Mouse (Mus musculus): Measurements from ENCODE around the gene Itch. TPM values are rescaled to one million over a fixed set of nuclear protein-coding genes. Genes with fewer than 3 reads are reported as not detected.
A peak's percentile ranks its signal among the peaks of the same experiment; 100 is the strongest.

Itch gene
- polyA plus RNA-seq, 1 experiment from 2014 or later = 55.6 TPM

DNA sequence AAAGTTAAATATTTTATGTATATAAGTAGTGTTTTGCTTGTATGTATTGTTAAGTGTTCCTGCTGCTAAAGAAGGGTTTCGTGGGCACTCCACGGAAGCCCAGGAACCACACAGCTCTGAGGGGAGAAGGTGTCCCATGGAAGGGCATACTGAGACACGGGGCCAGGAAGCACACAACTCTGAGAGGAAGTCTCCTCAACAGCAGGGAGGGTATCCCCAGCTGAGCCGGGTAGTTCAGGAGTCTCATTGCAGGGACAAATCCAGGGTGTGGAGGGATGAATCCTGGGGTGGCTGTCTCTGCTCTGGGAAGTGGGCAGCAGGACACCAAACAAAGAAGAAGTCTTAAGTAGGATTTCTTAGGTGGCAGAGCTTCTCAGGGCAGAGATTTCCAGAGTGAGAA, 104.0 kb downstream of the Itch start:
- Histone ChIP-seq H3K9ac (ENCODE audit: low read length) (peak overlapping the region; percentile 87), H3K4me3 (ENCODE audit: low read length) (peak overlapping the region; percentile 60), H3K27me3 (ENCODE audit: control insufficient read depth, insufficient read depth, low read depth, low read length) (no peaks in the 10 kb centered on the region), H3K36me3 (ENCODE audit: control insufficient read depth, insufficient read depth, low read length) (no peaks in the 10 kb centered on the region), H3K27ac (ENCODE audit: low read length) (peak overlapping the region; percentile 82; the same call in 1 of the 2 replicates), H3K9me3 (ENCODE audit: control insufficient read depth, low read length) (no peaks in the 10 kb centered on the region), H3K4me1 (replicated peaks; ENCODE audit: control insufficient read depth, insufficient read depth, low read length) (peaks cover 12% of the 10 kb centered on the region), H3K4me2 (ENCODE audit: low read depth, low read length) (peak overlapping the region; percentile 66)
- ATAC-seq (ENCODE audit: low read depth) = no peak
- WGBS = 11% methylated on average over 4 of the region's 4 CpGs

DNA sequence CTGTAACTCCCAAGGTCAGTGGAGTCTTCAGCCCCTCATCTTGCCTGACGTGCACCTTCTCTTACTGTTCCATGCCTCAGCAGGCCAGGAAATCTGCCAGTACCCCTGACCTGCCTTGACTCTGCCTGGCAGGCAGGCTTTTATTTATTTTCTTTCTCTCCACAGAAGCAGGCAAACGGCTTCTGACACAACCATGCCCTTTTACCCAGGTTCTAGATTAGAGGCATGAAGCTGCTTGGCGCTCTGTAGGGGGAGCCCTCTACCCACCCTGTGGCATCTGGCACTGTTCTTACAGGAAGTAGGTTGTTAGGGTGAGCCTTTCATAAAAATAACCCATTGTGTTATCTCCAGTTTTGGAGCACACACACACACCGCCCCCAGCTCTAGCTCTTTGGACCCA, 107.6 kb downstream of the Itch start:
- H3K36me3 ChIP-seq (ENCODE audit: control insufficient read depth, insufficient read depth, low read length) = peaks cover 19% of the 10 kb centered on the region
- no peak overlapping the region for H3K27ac ChIP-seq (ENCODE audit: low read length)
- 69% methylated on average over 4 of the region's 4 CpGs for WGBS
- no peaks in the 10 kb centered on the region for H3K27me3 ChIP-seq (ENCODE audit: control insufficient read depth, insufficient read depth, low read depth, low read length)
- peaks cover 8% of the 10 kb centered on the region for H3K4me1 ChIP-seq (replicated peaks; ENCODE audit: control insufficient read depth, insufficient read depth, low read length)
- H3K4me2 ChIP-seq (ENCODE audit: low read depth, low read length) = no peak overlapping the region
- H3K9ac ChIP-seq (ENCODE audit: low read length) = no peak overlapping the region
- H3K9me3 ChIP-seq (ENCODE audit: control insufficient read depth, low read length) = no peaks in the 10 kb centered on the region
- ATAC-seq (ENCODE audit: low read depth) = no peak
- no peak overlapping the region for H3K4me3 ChIP-seq (ENCODE audit: low read length)

DNA sequence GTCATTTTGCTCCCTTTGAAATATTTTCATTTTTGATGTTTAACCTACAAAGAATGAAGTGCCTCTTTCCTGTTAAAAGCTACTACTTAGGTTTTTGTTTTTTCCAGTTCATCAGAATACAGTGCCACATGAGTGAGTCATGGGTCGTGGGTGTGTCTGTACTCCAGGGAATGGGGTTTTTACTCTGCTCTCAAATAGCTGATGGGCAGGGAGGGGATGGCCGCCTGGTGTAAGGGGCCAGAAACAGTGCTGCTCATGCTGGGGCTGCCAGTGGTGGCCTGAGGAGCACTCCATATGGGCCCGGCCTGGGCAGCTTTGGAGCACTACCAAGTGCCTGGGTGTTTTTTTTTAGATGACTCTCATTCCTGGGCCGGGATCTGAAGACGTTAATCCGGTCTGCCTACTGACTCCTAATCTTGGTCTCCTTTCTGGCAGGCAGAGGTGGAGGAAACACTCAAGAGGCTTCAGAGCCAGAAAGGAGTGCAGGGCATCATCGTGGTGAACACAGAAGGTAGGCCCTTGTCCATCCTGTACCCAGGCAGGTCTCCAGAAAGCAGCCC, 109.1 kb downstream of the Itch start:
- Histone ChIP-seq H3K4me3 (ENCODE audit: low read length) (no peak overlapping the region), H3K9ac (ENCODE audit: low read length) (no peak overlapping the region), H3K27me3 (ENCODE audit: control insufficient read depth, insufficient read depth, low read depth, low read length) (no peaks in the 10 kb centered on the region), H3K36me3 (ENCODE audit: control insufficient read depth, insufficient read depth, low read length) (peaks cover 27% of the 10 kb centered on the region), H3K27ac (ENCODE audit: low read length) (no peak overlapping the region), H3K4me1 (replicated peaks; ENCODE audit: control insufficient read depth, insufficient read depth, low read length) (peaks cover 6% of the 10 kb centered on the region), H3K9me3 (ENCODE audit: control insufficient read depth, low read length) (no peaks in the 10 kb centered on the region), H3K4me2 (ENCODE audit: low read depth, low read length) (no peak overlapping the region)
- ATAC-seq (ENCODE audit: low read depth) = no peak
- 80% methylated on average over 7 of the region's 7 CpGs for WGBS

DNA sequence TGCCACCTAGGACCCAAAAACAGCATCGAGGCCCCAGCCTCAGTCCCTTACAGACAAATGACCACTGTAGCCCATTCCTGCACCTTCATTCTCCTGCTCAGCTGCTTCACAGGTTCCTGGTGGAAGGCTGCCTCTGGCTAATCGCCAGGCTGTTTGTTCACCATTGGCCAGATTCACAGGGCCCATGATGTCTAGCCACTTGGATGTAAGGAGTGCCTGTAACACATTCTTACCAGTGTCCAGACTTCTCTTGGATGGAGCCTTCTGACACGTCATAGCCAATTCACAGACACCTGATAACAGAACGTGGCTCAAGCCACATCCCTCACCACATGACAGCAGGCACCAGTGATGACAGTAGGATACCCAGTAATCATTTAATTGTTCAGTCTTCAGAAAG, 112.9 kb downstream of the Itch start:
- Histone ChIP-seq H3K4me2 (ENCODE audit: low read depth, low read length) (no peak overlapping the region), H3K9me3 (ENCODE audit: control insufficient read depth, low read length) (no peaks in the 10 kb centered on the region), H3K9ac (ENCODE audit: low read length) (no peak overlapping the region), H3K4me3 (ENCODE audit: low read length) (no peak overlapping the region), H3K4me1 (replicated peaks; ENCODE audit: control insufficient read depth, insufficient read depth, low read length) (no peaks in the 10 kb centered on the region), H3K27ac (ENCODE audit: low read length) (no peak overlapping the region), H3K27me3 (ENCODE audit: control insufficient read depth, insufficient read depth, low read depth, low read length) (no peaks in the 10 kb centered on the region), H3K36me3 (ENCODE audit: control insufficient read depth, insufficient read depth, low read length) (peaks cover 62% of the 10 kb centered on the region)
- no peak for ATAC-seq (ENCODE audit: low read depth)
- 74% methylated on average over 4 of the region's 4 CpGs for WGBS

DNA sequence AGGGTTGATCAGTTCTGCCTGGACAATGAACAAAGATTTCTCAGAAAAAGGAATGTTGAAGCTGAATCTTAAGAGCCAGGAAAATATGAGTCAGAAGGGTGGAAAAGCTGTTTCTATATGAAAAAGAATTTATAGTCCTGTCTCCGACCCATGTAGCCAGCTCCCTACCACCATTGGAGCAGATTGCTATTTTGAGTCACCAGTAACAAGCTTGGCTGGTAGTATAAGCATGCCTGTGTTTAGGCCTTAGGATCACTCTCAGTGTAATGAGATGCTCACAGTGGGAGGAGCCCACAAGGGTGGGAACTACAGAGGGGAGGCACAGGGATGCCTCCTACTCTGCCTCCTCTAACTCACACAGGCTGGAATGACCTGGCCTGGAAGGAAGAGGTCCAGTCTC, 114.9 kb downstream of the Itch start:
- Histone ChIP-seq H3K9me3 (ENCODE audit: control insufficient read depth, low read length) (no peaks in the 10 kb centered on the region), H3K27ac (ENCODE audit: low read length) (no peak overlapping the region), H3K4me1 (replicated peaks; ENCODE audit: control insufficient read depth, insufficient read depth, low read length) (no peaks in the 10 kb centered on the region), H3K4me2 (ENCODE audit: low read depth, low read length) (no peak overlapping the region), H3K27me3 (ENCODE audit: control insufficient read depth, insufficient read depth, low read depth, low read length) (no peaks in the 10 kb centered on the region), H3K9ac (ENCODE audit: low read length) (no peak overlapping the region), H3K36me3 (ENCODE audit: control insufficient read depth, insufficient read depth, low read length) (peaks cover 68% of the 10 kb centered on the region), H3K4me3 (ENCODE audit: low read length) (no peak overlapping the region)
- no peak for ATAC-seq (ENCODE audit: low read depth)
- 93% methylated on average over 1 of the region's 1 CpGs for WGBS

DNA sequence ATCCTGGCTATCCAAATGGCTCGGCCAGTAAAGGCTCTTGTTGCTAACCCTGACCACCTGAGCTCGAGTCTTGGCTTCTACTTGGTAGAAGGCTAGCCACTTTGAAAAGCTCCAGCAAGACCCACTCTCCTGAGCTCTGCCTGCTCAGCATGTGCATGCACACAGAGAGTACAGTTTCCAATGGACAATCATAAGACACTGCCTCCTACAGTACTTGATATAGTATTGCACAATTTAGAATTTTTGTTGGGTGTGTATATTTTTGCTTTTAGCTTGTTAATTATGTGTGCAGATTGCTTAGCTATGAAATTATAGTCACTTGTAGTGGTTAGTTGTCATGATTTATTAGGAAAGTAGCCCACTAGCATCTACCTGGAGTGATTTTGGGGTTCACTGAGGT, 115.4 kb downstream of the Itch start:
- Histone ChIP-seq H3K27me3 (ENCODE audit: control insufficient read depth, insufficient read depth, low read depth, low read length) (no peaks in the 10 kb centered on the region), H3K27ac (ENCODE audit: low read length) (no peak overlapping the region), H3K4me1 (replicated peaks; ENCODE audit: control insufficient read depth, insufficient read depth, low read length) (no peaks in the 10 kb centered on the region), H3K9me3 (ENCODE audit: control insufficient read depth, low read length) (no peaks in the 10 kb centered on the region), H3K4me3 (ENCODE audit: low read length) (no peak overlapping the region), H3K4me2 (ENCODE audit: low read depth, low read length) (no peak overlapping the region), H3K9ac (ENCODE audit: low read length) (no peak overlapping the region), H3K36me3 (ENCODE audit: control insufficient read depth, insufficient read depth, low read length) (peaks cover 64% of the 10 kb centered on the region)
- ATAC-seq (ENCODE audit: low read depth) = no peak
- WGBS = 88% methylated on average over 2 of the region's 2 CpGs

DNA sequence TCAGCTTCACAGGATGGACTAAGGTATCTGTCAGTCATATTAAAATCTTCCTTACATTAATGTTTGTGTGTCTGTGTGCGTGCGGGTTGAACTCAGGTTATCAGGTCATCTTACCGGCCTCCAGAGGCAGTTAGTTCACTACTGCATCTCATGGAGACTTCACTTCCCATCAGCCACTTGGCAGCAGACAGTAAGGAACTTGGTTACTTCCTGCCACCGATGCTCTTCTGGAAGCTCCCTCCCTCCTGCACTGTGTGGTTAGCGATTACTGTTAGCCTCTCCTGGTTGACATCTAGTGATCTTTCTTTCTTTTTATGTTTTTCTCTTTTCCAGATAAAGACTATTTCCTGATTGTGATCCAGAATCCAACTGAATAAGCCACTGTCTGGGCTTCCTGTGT, 116.3 kb downstream of the Itch start:
- no peak overlapping the region for H3K27ac ChIP-seq (ENCODE audit: low read length)
- peaks cover 58% of the 10 kb centered on the region for H3K36me3 ChIP-seq (ENCODE audit: control insufficient read depth, insufficient read depth, low read length)
- no peak overlapping the region for H3K9ac ChIP-seq (ENCODE audit: low read length)
- no peak overlapping the region for H3K4me2 ChIP-seq (ENCODE audit: low read depth, low read length)
- no peak overlapping the region for H3K4me3 ChIP-seq (ENCODE audit: low read length)
- H3K27me3 ChIP-seq (ENCODE audit: control insufficient read depth, insufficient read depth, low read depth, low read length) = no peaks in the 10 kb centered on the region
- no peaks in the 10 kb centered on the region for H3K9me3 ChIP-seq (ENCODE audit: control insufficient read depth, low read length)
- ATAC-seq (ENCODE audit: low read depth) = no peak
- H3K4me1 ChIP-seq (replicated peaks; ENCODE audit: control insufficient read depth, insufficient read depth, low read length) = no peaks in the 10 kb centered on the region
- WGBS = 87% methylated on average over 5 of the region's 5 CpGs

DNA sequence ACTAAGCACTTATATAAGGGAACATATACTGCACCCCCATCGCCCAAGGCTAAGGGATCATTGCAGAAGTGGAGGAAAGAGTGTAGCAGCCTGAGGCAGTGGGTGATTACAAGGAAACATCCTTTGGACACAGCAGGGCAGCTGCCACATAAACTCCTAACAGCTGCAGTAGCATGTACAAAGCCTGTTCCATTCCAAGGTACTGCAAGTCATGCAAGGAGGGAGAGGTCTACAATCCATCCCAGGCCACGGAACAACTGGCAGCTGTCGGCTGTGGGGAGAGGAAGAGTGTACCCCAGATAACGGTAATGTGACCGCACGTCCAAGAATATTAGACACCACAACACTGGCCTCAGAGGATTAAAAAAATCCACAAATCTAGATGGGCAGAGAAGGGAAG, 132.2 kb downstream of the Itch start:
- no peak for ATAC-seq (ENCODE audit: low read depth)
- Histone ChIP-seq H3K9ac (ENCODE audit: low read length) (no peak overlapping the region), H3K4me3 (ENCODE audit: low read length) (no peak overlapping the region), H3K4me1 (replicated peaks; ENCODE audit: control insufficient read depth, insufficient read depth, low read length) (no peaks in the 10 kb centered on the region), H3K27ac (ENCODE audit: low read length) (no peak overlapping the region), H3K4me2 (ENCODE audit: low read depth, low read length) (no peak overlapping the region), H3K9me3 (ENCODE audit: control insufficient read depth, low read length) (no peaks in the 10 kb centered on the region), H3K27me3 (ENCODE audit: control insufficient read depth, insufficient read depth, low read depth, low read length) (no peaks in the 10 kb centered on the region), H3K36me3 (ENCODE audit: control insufficient read depth, insufficient read depth, low read length) (no peaks in the 10 kb centered on the region)
- WGBS = 86% methylated on average over 6 of the region's 6 CpGs

DNA sequence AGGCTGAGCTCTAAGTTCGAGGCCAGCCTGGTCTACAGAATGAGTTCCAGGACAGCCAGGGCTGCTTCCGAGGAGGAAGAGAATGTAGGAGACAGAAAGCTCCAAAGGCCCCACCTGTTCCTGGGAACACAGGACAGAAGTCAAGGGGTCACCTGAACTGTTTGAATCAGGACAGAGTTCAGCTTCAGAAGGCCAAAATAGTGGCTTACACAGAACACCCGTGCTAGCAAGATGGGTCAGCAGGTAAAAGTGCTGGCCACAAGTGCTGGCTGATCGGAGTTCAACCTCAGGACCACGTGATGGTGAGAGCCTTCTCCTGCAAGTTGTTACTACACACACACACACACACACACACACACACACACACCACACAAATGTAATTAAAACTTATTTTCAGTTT, 133.6 kb downstream of the Itch start:
- H3K4me1 ChIP-seq (replicated peaks; ENCODE audit: control insufficient read depth, insufficient read depth, low read length) = no peaks in the 10 kb centered on the region
- H3K4me2 ChIP-seq (ENCODE audit: low read depth, low read length) = no peak overlapping the region
- H3K27me3 ChIP-seq (ENCODE audit: control insufficient read depth, insufficient read depth, low read depth, low read length) = no peaks in the 10 kb centered on the region
- H3K36me3 ChIP-seq (ENCODE audit: control insufficient read depth, insufficient read depth, low read length) = no peaks in the 10 kb centered on the region
- no peak overlapping the region for H3K4me3 ChIP-seq (ENCODE audit: low read length)
- ATAC-seq (ENCODE audit: low read depth) = no peak
- no peak overlapping the region for H3K9ac ChIP-seq (ENCODE audit: low read length)
- 75% methylated on average over 5 of the region's 5 CpGs for WGBS
- H3K9me3 ChIP-seq (ENCODE audit: control insufficient read depth, low read length) = no peaks in the 10 kb centered on the region
- no peak overlapping the region for H3K27ac ChIP-seq (ENCODE audit: low read length)

DNA sequence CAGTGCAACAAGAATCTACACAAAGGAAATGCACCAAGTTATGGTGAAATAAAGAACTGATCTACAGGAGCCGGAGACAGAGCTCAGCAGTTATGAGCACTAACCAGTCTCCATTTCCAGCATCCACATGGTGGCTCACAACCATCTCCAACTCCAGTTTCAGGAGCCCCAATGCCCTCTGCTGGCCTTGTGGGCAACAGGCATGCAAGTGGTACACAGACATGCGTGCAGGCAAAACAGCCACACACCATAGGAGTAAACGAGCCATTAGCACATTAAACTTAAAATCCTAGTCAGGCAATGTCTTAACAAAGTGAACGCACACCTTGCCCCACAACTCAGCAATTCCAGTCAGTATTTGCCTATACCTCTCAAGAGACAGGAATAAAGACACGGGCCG, 138.6 kb downstream of the Itch start:
- Histone ChIP-seq H3K36me3 (ENCODE audit: control insufficient read depth, insufficient read depth, low read length) (no peaks in the 10 kb centered on the region), H3K9ac (ENCODE audit: low read length) (no peak overlapping the region)

More for the DNA sequence above, 138.6 kb downstream of the Itch start:
- Histone ChIP-seq H3K9me3 (ENCODE audit: control insufficient read depth, low read length) (no peaks in the 10 kb centered on the region), H3K4me3 (ENCODE audit: low read length) (no peak overlapping the region), H3K27me3 (ENCODE audit: control insufficient read depth, insufficient read depth, low read depth, low read length) (no peaks in the 10 kb centered on the region), H3K4me1 (replicated peaks; ENCODE audit: control insufficient read depth, insufficient read depth, low read length) (peaks cover 3% of the 10 kb centered on the region; the same call in 1 of the 2 replicates), H3K27ac (ENCODE audit: low read length) (no peak overlapping the region), H3K4me2 (ENCODE audit: low read depth, low read length) (no peak overlapping the region)
- WGBS = 82% methylated on average over 6 of the region's 6 CpGs
- no peak for ATAC-seq (ENCODE audit: low read depth)
